Mouse (Mus musculus) forebrain, embryonic 10.5 days (tissue): ENCODE results near the gene Pgm1. TPM values are rescaled to one million over a fixed set of nuclear protein-coding genes. Genes with fewer than 3 reads are reported as not detected.

Source experiments
- DNase-seq: peaks from one replicate; pipeline ENCODE4 v3.0.0-alpha.2; 2017; ENCODE audit warnings: low spot score; ENCODE audit errors: extremely low spot score
- H3K27ac ChIP-seq: fragments of 300-500 bp; sonication (generic); 2 replicates; pipeline ENCODE4 v1.5.1; 2016; ENCODE audit warnings: mild to moderate bottlenecking
- H3K27me3 ChIP-seq: fragments of 300-500 bp; sonication (generic); 2 replicates; pipeline ENCODE4 v1.6.1; 2016; ENCODE audit warnings: mild to moderate bottlenecking; ENCODE audit not compliant: poor library complexity, severe bottlenecking
- H3K36me3 ChIP-seq: fragments of 300-500 bp; sonication (generic); replicated peaks from 2 replicates; pipeline ENCODE4 v1.6.1; 2016; ENCODE audit warnings: mild to moderate bottlenecking, moderate library complexity
- H3K4me1 ChIP-seq: fragments of 300-500 bp; sonication (generic); 2 replicates; pipeline ENCODE4 v1.6.1; 2016
- H3K4me3 ChIP-seq: fragments of 300-500 bp; sonication (generic); 2 replicates; pipeline ENCODE4 v1.5.1; 2016; ENCODE audit warnings: mild to moderate bottlenecking, moderate library complexity
- H3K9me3 ChIP-seq: fragments of 300-500 bp; sonication (generic); 2 replicates; pipeline ENCODE4 v1.6.1; 2016; ENCODE audit warnings: mild to moderate bottlenecking, moderate library complexity
- WGBS: fragments of 180-500 bp; shearing (Covaris S2); methylation state at CpG from one replicate; pipeline ENCODE4 v1.1.7; 2016; 5-methylcytosine and 5-hydroxymethylcytosine counted together
- polyA plus RNA-seq: library from polyadenylated mRNA; unstranded; fragments of >200 nt; fragmentation: Nextera tagmentation; extraction: Ambion mirVana; gene quantifications from 2 replicates; pipeline ENCODE4 v1.2.1, GENCODE M21; 2016

Pgm1 gene
- polyA plus RNA-seq, 1 experiment from 2014 or later, result 83.5 TPM

DNA sequence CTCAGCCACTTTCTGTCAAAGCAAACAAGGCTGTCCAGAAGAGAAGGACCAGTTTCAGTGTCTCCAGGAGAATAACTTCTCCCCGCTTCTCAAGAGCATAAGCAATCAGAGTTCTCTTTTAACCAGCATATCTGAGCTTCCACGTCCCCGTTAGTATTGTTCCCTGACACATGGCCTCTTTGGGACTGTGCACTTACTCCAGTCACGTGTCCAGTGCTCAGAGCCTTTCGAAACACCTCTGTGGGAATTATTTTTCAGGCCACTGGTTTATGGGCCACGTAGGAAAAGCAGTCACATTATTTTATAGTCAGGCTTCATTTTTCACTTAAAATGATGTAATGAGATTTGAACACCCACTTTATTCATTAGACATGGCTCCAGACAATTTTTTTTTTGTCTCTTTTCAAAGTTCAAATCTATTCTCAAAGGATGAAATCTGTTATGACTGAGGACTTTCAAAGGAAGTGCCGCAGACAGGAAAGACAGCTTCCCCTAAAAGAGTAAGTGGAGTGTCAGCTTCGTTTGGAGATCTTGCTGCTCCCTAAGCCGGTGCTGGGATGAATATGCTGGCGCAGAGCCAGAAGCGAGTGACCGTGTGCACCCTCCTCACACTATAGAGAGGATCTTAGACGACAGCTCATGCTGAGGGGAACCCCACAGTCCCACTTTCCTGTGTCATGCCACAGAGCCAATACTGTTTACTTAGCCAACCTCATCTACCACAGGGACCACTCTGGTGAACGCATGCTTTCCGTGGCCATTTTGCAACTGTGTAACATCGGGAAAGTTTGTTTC lies 10.7 kb downstream of the Pgm1 start:
- H3K4me1 ChIP-seq, result peaks cover 5% of the 10 kb centered on the region
- WGBS, result 85% methylated on average over 16 of the region's 16 CpGs
- DNase-seq, result no peak
- no peak overlapping the region for H3K4me3 ChIP-seq
- no peaks in the 10 kb centered on the region for H3K9me3 ChIP-seq
- peaks cover 9% of the 10 kb centered on the region for H3K36me3 ChIP-seq
- no peak overlapping the region for H3K27ac ChIP-seq
- H3K27me3 ChIP-seq, result no peaks in the 10 kb centered on the region

DNA sequence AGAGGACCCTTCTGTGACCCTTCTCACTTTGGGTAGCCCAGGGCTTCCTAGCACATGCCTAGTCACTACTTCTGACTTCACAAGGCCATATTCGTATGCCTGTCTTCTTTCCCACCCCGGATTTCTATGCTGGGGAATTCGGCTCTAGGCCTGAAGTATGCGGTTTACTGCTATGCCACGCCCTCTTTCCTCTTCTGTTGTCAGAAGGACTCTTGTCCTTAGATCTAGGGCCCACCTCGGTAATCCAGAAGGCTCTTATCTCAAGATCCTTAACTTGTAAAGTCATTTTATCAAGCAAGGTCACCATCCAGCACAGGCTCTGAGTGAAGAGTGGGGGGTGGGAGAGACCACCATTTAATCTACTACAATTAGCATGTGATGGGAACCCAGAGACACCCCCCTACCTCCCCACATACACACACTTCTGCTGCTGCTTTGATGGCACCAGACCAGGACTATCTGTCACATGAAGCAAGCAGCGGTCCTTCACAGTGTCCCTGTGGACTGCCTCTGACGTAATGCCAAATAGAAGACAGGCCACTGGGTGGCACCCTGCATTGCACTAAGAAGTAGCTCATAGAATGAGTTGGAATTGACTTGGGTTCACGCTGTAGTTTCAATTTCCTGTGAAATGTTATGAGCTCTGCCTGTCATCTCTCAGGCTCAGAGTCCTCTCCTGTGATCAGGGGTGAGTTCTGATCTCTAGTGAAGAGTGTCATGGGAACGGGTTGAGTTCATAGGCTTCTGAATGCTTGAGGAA lies 12.6 kb downstream of the Pgm1 start:
- DNase-seq, result no peak
- Histone ChIP-seq H3K4me3 (no peak overlapping the region), H3K9me3 (no peaks in the 10 kb centered on the region), H3K36me3 (0 out of 2 replicates have a peak, but pooled peaks cover 3% of the 10 kb centered on the region), H3K27me3 (no peaks in the 10 kb centered on the region), H3K27ac (no peak overlapping the region), H3K4me1 (peaks cover 5% of the 10 kb centered on the region)
- 89% methylated on average over 10 of the region's 10 CpGs for WGBS

DNA sequence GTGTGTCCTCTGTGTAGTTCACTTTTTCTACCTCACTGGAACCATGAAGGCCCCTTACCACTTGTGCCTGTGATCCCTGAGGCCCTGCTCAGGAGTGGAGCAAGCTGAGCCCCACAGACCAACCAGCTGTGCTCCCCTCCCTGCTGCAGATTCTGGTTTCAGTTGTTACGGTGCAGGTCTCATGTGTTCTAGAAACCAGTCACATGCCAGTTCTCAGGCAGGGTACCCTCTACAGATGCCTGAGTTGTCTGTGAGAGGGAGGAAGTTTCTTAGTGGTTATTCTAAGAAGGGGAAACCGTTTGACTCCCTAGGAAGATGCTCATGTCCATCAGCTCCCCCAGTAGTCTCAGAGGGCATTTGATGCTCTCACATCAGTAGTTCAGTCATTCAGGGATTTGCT lies 15.4 kb downstream of the Pgm1 start:
- DNase-seq, result no peak
- no peak overlapping the region for H3K27ac ChIP-seq
- WGBS, result 82% methylated on average over 2 of the region's 2 CpGs
- H3K9me3 ChIP-seq, result no peaks in the 10 kb centered on the region
- H3K4me3 ChIP-seq, result no peak overlapping the region
- H3K4me1 ChIP-seq, result peaks cover 8% of the 10 kb centered on the region
- H3K36me3 ChIP-seq, result no peaks in the 10 kb centered on the region
- no peaks in the 10 kb centered on the region for H3K27me3 ChIP-seq

DNA sequence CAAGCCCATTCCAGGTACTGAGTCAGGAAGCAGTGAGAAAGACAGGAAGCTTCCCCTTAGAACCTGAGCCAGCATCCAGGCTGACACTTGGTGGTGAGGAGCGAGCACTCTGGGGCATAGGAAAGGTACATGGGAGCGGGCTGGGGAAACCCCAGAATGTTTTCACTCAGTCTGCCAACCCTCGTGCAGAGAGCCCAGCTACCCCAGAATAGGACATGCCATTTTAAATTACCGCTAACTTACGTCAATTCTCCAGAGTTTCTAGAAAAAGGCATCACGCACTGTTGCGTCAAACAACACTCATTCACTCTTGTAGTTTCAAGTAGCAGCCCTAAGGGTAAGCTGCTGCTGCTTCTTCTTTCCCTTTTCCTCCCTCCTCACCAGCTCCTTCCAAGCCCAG lies 15.8 kb downstream of the Pgm1 start:
- no peaks in the 10 kb centered on the region for H3K27me3 ChIP-seq
- no peaks in the 10 kb centered on the region for H3K36me3 ChIP-seq
- no peak overlapping the region for H3K27ac ChIP-seq
- no peak overlapping the region for H3K4me3 ChIP-seq
- peaks cover 8% of the 10 kb centered on the region for H3K4me1 ChIP-seq
- no peak for DNase-seq
- WGBS, result 96% methylated on average over 7 of the region's 7 CpGs
- no peaks in the 10 kb centered on the region for H3K9me3 ChIP-seq

DNA sequence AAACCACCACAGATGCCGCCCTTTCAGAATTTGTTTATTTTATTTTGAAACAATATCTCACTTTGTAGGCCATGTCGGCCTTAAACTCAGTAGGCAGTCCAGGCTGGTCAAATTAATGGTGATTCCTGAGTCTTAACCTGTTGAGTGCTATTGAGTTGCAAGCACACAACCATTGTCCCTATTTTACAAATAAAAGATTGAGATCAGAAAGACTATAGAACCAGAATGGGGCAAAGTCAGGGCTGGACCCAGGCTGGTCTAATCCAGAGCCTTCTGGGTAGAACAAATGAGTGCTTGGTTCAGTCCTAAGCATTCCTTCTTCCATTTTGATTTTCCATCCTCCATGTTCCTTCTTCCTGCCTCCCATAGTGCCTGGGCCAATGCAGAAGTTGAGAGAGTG lies 17.3 kb downstream of the Pgm1 start:
- Histone ChIP-seq H3K4me1 (peaks cover 8% of the 10 kb centered on the region), H3K27me3 (no peaks in the 10 kb centered on the region), H3K9me3 (no peaks in the 10 kb centered on the region), H3K27ac (no peak overlapping the region), H3K36me3 (no peaks in the 10 kb centered on the region), H3K4me3 (no peak overlapping the region)
- 86% methylated on average over 2 of the region's 2 CpGs for WGBS
- no peak for DNase-seq

DNA sequence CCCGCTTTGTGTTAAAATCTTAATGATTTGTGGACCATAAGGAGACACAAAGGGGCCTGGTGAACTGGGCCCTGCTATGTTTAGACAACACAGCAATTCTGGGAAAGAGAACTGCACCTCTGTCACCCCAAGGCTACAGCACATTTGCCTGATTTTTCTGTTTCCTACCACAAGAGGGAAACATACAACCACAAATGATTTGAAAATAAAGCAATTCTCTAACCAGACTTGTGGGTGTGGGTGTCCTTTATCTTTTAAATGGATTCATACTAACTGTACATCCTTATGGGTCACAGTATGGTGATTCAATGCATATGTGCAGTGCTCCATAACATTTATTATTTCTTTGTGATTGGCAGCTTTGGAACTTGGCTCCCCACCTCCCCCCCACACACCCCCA lies 18.0 kb downstream of the Pgm1 start:
- 85% methylated on average over 1 of the region's 1 CpGs for WGBS
- Histone ChIP-seq H3K27ac (no peak overlapping the region), H3K27me3 (no peaks in the 10 kb centered on the region), H3K36me3 (no peaks in the 10 kb centered on the region), H3K4me3 (no peak overlapping the region), H3K9me3 (no peaks in the 10 kb centered on the region), H3K4me1 (peaks cover 8% of the 10 kb centered on the region)
- DNase-seq, result no peak

DNA sequence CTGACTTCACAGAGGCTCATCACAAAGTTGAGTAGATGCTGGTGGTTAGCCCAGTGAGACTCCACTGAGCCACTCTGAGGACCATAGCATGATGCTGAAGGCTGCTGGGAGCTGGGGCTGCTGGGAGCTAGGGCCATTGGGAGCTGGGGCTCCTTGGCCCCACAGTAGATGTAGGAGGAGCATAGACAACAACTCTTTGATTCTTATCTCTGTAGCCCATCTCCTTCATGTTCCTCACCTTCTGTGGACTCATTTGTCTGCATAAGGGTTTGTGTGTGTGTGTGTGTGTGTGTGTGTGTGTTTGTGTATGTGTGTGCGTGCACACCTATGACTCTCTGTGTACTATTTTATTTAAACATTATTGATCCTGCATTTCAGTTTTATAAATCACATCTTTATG lies 18.7 kb downstream of the Pgm1 start:
- H3K9me3 ChIP-seq, result no peaks in the 10 kb centered on the region
- H3K36me3 ChIP-seq, result no peaks in the 10 kb centered on the region
- DNase-seq, result no peak
- WGBS, result 100% methylated on average over 1 of the region's 1 CpGs
- no peaks in the 10 kb centered on the region for H3K27me3 ChIP-seq
- H3K4me3 ChIP-seq, result no peak overlapping the region
- H3K27ac ChIP-seq, result no peak overlapping the region
- peaks cover 8% of the 10 kb centered on the region for H3K4me1 ChIP-seq

DNA sequence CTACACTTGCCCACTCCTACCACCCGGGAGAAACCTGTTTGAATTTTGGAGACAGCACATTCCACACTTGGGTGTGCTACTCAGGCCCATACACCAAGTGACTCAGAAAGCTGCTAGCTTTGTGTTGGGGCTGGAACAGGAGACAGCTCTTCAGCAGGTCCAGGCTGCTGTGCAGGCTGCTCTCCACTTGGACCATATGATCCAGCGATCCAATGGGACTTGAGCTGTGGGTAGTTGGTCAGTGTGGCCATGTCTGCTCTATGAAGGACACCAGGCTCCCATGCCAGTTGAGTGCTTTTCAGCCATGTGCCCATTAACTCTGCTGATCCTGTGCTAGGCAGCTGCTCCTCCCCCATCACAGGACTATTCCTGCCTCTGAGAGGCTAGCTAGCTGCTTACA lies 24.7 kb downstream of the Pgm1 start:
- Histone ChIP-seq H3K9me3 (no peaks in the 10 kb centered on the region), H3K27ac (no peak overlapping the region), H3K27me3 (no peaks in the 10 kb centered on the region), H3K36me3 (no peaks in the 10 kb centered on the region), H3K4me1 (peaks cover 8% of the 10 kb centered on the region), H3K4me3 (no peak overlapping the region)
- no peak for DNase-seq
- WGBS, result 96% methylated on average over 2 of the region's 2 CpGs

DNA sequence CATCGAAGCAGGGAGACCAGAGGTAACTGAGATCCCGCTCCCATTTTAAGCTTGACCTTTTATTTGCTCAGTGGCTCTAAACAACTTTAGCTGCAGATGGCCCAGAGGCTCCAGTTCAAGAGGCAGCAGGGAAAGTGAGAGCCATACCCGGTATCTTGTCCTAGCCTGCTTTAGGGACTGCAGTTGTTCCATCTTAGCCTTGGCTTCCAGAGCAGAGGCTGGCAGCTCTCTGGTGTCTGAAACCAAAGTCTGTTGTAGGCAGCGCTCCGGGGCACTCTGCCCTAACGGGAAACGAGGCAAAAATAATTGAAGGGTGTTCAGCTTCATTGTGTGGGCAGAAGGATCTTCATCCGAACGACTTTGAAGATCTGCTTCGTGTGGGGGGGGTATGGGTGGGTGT lies 26.2 kb downstream of the Pgm1 start:
- Histone ChIP-seq H3K4me3 (no peak overlapping the region), H3K36me3 (no peaks in the 10 kb centered on the region), H3K27me3 (no peaks in the 10 kb centered on the region), H3K4me1 (peaks cover 8% of the 10 kb centered on the region), H3K27ac (no peak overlapping the region), H3K9me3 (no peaks in the 10 kb centered on the region)
- WGBS, result 85% methylated on average over 10 of the region's 10 CpGs
- no peak for DNase-seq

DNA sequence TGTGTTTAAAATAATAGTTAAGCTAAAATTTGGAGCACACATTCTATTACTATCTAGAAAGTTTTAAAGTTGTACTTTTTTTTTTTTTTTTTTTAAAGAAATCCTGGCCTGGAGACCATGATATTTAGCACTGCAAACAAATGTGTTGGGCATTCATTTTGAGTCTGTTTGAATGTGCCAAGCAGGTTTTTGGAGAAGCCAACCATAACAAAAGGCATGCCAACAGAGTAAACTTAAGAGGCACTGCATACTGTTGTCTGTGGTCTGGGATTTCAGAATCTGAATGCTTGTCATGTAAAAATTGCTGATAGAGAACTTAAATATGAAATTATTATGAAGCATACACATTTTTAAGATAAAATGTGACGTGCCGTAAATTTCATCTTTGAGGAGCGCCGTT lies 28.0 kb downstream of the Pgm1 start:
- WGBS, result 97% methylated on average over 4 of the region's 4 CpGs
- Histone ChIP-seq H3K4me1 (peaks cover 8% of the 10 kb centered on the region), H3K9me3 (no peaks in the 10 kb centered on the region), H3K27ac (no peak overlapping the region), H3K36me3 (no peaks in the 10 kb centered on the region), H3K4me3 (no peak overlapping the region), H3K27me3 (no peaks in the 10 kb centered on the region)
- DNase-seq, result no peak

DNA sequence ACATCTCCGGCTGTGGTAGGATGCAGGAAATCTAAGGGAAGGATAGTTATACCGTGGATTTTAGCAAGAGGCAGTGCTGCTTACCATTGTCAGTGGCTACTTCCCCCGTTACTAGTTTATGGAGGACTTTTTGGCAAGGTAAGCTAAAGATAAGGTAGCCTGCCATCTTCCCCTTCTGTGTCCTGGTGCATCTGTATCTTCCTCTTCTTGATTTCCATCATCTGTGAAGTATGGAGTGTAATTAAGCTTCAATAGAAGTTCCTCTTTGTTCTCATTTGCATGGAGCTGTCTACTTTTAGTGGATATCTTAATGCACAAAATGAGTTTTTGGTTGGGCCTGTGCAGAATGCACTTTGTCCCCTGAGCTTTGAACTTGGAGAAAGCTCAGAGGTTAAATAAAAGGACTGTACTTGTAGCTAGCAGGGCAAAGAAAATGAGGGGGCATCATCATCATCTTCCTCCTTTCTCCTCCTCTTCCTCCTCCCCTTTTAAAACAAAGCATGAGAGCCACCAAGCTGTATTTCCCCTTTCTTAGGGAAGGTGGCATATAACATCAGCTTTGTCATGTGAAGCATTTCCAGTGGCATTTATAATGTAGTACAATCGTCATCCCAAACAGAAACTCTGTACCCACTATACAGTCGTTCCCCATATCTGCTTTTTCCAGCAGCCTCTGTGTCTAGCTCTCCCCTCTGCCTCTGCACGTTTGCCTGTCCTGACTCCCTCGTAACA lies 29.0 kb downstream of the Pgm1 start:
- no peak overlapping the region for H3K4me3 ChIP-seq
- no peaks in the 10 kb centered on the region for H3K27me3 ChIP-seq
- peaks cover 8% of the 10 kb centered on the region for H3K4me1 ChIP-seq
- H3K36me3 ChIP-seq, result no peaks in the 10 kb centered on the region
- H3K9me3 ChIP-seq, result no peaks in the 10 kb centered on the region
- H3K27ac ChIP-seq, result no peak overlapping the region
- DNase-seq, result no peak
- WGBS, result 88% methylated on average over 7 of the region's 7 CpGs

DNA sequence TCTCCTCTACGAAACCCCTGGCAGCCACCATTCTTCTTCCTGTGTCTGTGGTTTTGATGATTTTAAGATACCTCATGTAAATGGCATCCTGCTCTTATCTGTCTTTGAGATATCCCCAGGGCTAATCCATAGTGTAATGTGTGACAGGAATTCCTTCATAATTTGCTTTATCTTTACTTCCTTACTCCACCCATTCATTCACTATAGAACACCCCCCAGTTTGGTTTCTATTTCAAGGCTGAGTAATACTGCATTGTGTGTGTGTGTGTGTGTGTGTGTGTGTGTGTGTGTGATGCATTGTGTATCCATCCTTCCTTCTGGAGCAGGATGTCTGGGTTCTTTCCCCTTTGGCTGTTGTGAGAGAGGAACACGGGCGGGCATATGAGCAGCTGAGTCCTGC lies 30.1 kb downstream of the Pgm1 start:
- Histone ChIP-seq H3K27ac (no peak overlapping the region), H3K36me3 (peaks cover 10% of the 10 kb centered on the region), H3K9me3 (no peaks in the 10 kb centered on the region), H3K4me3 (no peak overlapping the region), H3K4me1 (peaks cover 8% of the 10 kb centered on the region), H3K27me3 (no peaks in the 10 kb centered on the region)
- DNase-seq, result no peak
- WGBS, result 94% methylated on average over 3 of the region's 3 CpGs

DNA sequence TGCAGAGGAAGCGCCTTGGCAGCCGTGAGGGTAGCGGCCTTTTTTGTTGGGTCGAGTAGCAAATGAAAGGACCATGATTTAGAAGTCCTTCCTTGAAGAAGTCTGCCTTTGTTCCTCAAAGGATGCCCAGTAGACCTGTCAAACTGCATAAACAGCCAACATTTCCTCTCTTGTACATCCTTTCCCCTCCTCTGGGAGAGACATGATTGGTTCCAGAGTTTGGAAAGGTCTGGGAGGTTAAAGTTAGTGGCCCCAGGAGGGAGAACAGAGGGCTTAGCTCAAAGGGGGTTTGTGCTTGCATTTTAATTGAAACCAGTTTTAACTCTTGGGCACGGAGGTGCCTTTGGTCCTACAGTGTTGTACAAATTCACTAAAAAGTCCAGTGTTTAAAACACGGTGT lies 37.3 kb downstream of the Pgm1 start:
- peaks cover 53% of the 10 kb centered on the region for H3K36me3 ChIP-seq
- H3K4me3 ChIP-seq, result no peak overlapping the region
- no peaks in the 10 kb centered on the region for H3K27me3 ChIP-seq
- H3K4me1 ChIP-seq, result peaks cover 19% of the 10 kb centered on the region
- 67% methylated on average over 6 of the region's 6 CpGs for whole genome bisulfite sequencing
- no peak for DNase-seq
- no peaks in the 10 kb centered on the region for H3K9me3 ChIP-seq
- peak overlapping the region; percentile 71; the same call in 1 of the 2 replicates for H3K27ac ChIP-seq
